In genomic region chr4:58554359-58554838, GRCm38 (mm10) we compare ENCODE assay signal across 11 mouse cellular contexts. TPM values are rescaled to one million over a fixed set of nuclear protein-coding genes. Genes with fewer than 3 reads are reported as not detected.
DNase-seq lines count a peak whose midpoint lies in the region; ATAC-seq and TF ChIP-seq lines count a peak whose summit lies in the region.
"Had no signal": no experiment of that assay in that cellular context is flagged by ENCODE, and none has a peak within 500 bp of the region (broad histone marks: within the 10 kb centered on the region; RNA-seq: fewer than 3 reads in every experiment).

No protein-coding gene starts in this region.

- no peaks in the 10 kb centered on the region for H3K9me3 ChIP-seq in heart, embryonic 15.5 days (replicated peaks)
- H3K9me3 ChIP-seq in embryonic facial prominence, embryonic 11.5 days (replicated peaks; ENCODE audit: control insufficient read depth, low read length): no peaks in the 10 kb centered on the region
- H3K9me3 ChIP-seq in liver, embryonic 12.5 days (replicated peaks): no peaks in the 10 kb centered on the region

- H3K36me3 ChIP-seq in heart, embryonic 15.5 days: no peaks in the 10 kb centered on the region
- H3K36me3 ChIP-seq in embryonic facial prominence, embryonic 11.5 days (replicated peaks; ENCODE audit: control insufficient read depth, insufficient read depth, low read depth, low read length): no peaks in the 10 kb centered on the region
- no peaks in the 10 kb centered on the region for H3K36me3 ChIP-seq in liver, embryonic 12.5 days

- DNase-seq in heart, postnatal 25 days (ENCODE audit: low spot score): no peak
- DNase-seq in 3T3-L1 (ENCODE audit: low read depth, low spot score): peak; percentile 64
- peak; percentile 62 for DNase-seq in embryonic facial prominence, embryonic 11.5 days (ENCODE audit: low spot score)
- DNase-seq in layer of hippocampus, adult 2 months (ENCODE audit: low spot score in 2 of 2): no peak
- DNase-seq in adrenal gland, postnatal 25 days: no peak
- DNase-seq in spleen, postnatal 14 days (ENCODE audit: low spot score in 2 of 2): no peak
- DNase-seq: cerebellum, adult 9-11 months; kidney, adult 9 months had no signal

- peaks cover 3% of the 10 kb centered on the region for H3K4me1 ChIP-seq in heart, embryonic 15.5 days (replicated peaks)
- no peaks in the 10 kb centered on the region; the same call in 1 of the 2 replicates for H3K4me1 ChIP-seq in embryonic facial prominence, embryonic 11.5 days (ENCODE audit: control insufficient read depth, insufficient read depth, low read length)
- peaks cover 18% of the 10 kb centered on the region for H3K4me1 ChIP-seq in liver, embryonic 12.5 days

- no peak for TF ChIP-seq CTCF in layer of hippocampus, adult 2 months (conservative IDR thresholded peaks at IDR 0.05)

- H3K4me2 ChIP-seq in heart, embryonic 15.5 days: peak overlapping the region; percentile 97
- peak overlapping the region; percentile 72 for H3K4me2 ChIP-seq in embryonic facial prominence, embryonic 11.5 days (ENCODE audit: low read depth, low read length)
- peak overlapping the region; percentile 82 for H3K4me2 ChIP-seq in liver, embryonic 12.5 days

- H3K4me3 ChIP-seq in heart, embryonic 15.5 days: peak overlapping the region; percentile 80; the same call in 1 of the 2 replicates
- H3K4me3 ChIP-seq in embryonic facial prominence, embryonic 11.5 days (ENCODE audit: low read depth, low read length): no peak overlapping the region; the same call in 1 of the 2 replicates
- 0 out of 2 replicates have a peak overlapping the region, but pooled peaks have one; percentile 61 for H3K4me3 ChIP-seq in liver, embryonic 12.5 days
- H3K4me3 ChIP-seq in layer of hippocampus, adult 2 months: no peak overlapping the region

- no peak for ATAC-seq in heart, embryonic 15.5 days (replicated peaks; ENCODE audit: insufficient number of reproducible peaks, insufficient read depth, low FRiP score, low read depth)
- no peak for ATAC-seq in embryonic facial prominence, embryonic 11.5 days (replicated peaks; ENCODE audit: insufficient number of reproducible peaks, low FRiP score, low TSS enrichment, low read depth)
- no peak for ATAC-seq in liver, embryonic 12.5 days
- ATAC-seq: Patski had no signal

- H3K27ac ChIP-seq in heart, embryonic 15.5 days: no peak overlapping the region
- H3K27ac ChIP-seq in embryonic facial prominence, embryonic 11.5 days (replicated peaks; ENCODE audit: low read depth, low read length): peak overlapping the region; percentile 86
- no peak overlapping the region for H3K27ac ChIP-seq in liver, embryonic 12.5 days
- no peak overlapping the region for H3K27ac ChIP-seq in layer of hippocampus, adult 2 months

- H3K27me3 ChIP-seq in heart, embryonic 15.5 days: no peaks in the 10 kb centered on the region
- H3K27me3 ChIP-seq in embryonic facial prominence, embryonic 11.5 days (ENCODE audit: control insufficient read depth, insufficient read depth, low read length): no peaks in the 10 kb centered on the region
- H3K27me3 ChIP-seq in liver, embryonic 12.5 days (replicated peaks): peaks cover 37% of the 10 kb centered on the region
- H3K27me3 ChIP-seq: Patski had no signal

- WGBS in heart, embryonic 15.5 days: 29% methylated on average over 10 of the region's 10 CpGs
- 28% methylated on average over 10 of the region's 10 CpGs for WGBS in embryonic facial prominence, embryonic 11.5 days
- WGBS in liver, embryonic 12.5 days (ENCODE audit: insufficient replicate concordance): 11% methylated on average over 10 of the region's 10 CpGs

- intact Hi-C loops in heart, postnatal 25 days (cut with DNase I): loop anchor here (5.0 kb wide), 1 partner anchor 137 kb away; no protein-coding TSS in a partner anchor

- H3K9ac ChIP-seq in heart, embryonic 15.5 days: no peak overlapping the region
- peak overlapping the region; percentile 84; the same call in 1 of the 2 replicates for H3K9ac ChIP-seq in embryonic facial prominence, embryonic 11.5 days (replicated peaks; ENCODE audit: low read length)
- H3K9ac ChIP-seq in liver, embryonic 12.5 days: no peak overlapping the region

RNA-seq across cellular contexts. Expression of gene Lpar1, which starts 0.7 kb away (rescaled TPM):
- polyA plus RNA-seq in heart, embryonic 15.5 days (2015; fragmentation: Nextera tagmentation; extraction: Ambion mirVana): 18.7 and 22.5 TPM in 2 replicates
- total RNA-seq in heart, postnatal 25 days (2021): 10 to 100 TPM; 11.1 to 14.3 TPM
- 177 and 206 TPM in 2 replicates for polyA plus RNA-seq in embryonic facial prominence, embryonic 11.5 days (2014; fragmentation: Nextera tagmentation; extraction: Ambion mirVana)
- polyA plus RNA-seq in liver, embryonic 12.5 days (2016; fragmentation: Nextera tagmentation; extraction: Ambion mirVana): 8.8 and 10.9 TPM in 2 replicates
- 10 to 100 TPM; 15.2 to 17.3 TPM for total RNA-seq in layer of hippocampus, adult 2 months (2021)
- 12.1 and 14.8 TPM in 2 replicates for total RNA-seq in adrenal gland, postnatal 25 days (2021)

Comparison
In these comparisons a context has a peak if more than half of its experiments do, and no peak if none do; other contexts are left out.
1. H3K4me3 ChIP-seq: peak in heart, embryonic 15.5 days (single experiment) and liver, embryonic 12.5 days (single experiment); none in embryonic facial prominence, embryonic 11.5 days (single experiment) and layer of hippocampus, adult 2 months (single experiment).
2. DNase-seq: peak in 3T3-L1 (single experiment) and embryonic facial prominence, embryonic 11.5 days (single experiment); none in heart, postnatal 25 days (single experiment), layer of hippocampus, adult 2 months (0 of 2), adrenal gland, postnatal 25 days (single experiment) and spleen, postnatal 14 days (0 of 2).
3. Peak in every context shown above with its lines, with median percentiles within 50 percentile points of each other: H3K4me2 ChIP-seq.